Mouse (Mus musculus) hematopoietic multipotent progenitor cell, adult 10-12 weeks (in vitro differentiated cells): ENCODE data around the gene H2-Ob. TPM values are rescaled to one million over a fixed set of nuclear protein-coding genes. Genes with fewer than 3 reads are reported as not detected.

Experiments used
- polyA plus RNA-seq: library from polyadenylated mRNA; stranded (reverse); fragments of >175 nt; gene quantifications from 2 replicates; pipeline ENCODE4 v1.2.3, GENCODE M21; 2012; ENCODE audit warnings: low replicate concordance

H2-Ob gene
- 44.0 and 80.9 TPM in 2 replicates for polyA plus RNA-seq

DNA sequence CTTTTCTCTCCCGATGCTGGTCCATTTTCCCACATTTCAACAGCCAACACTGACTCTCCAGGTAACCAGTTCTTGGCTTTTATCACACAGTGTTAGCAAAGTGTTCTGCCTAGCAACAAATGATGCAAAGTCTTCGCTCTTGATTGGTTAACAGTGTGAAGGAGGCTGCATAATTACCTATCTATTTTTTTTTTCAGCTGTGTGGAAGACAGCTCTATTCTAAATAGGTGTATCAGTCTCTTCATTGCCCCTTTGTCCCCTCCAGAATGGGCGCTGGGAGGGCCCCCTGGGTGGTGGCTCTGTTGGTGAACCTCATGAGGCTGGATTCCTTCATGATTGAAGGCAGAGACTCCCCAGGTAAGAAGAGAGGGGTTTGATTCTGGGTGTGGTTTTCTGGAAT lies at the start of gene H2-Ob:
TSS of gene H2-Ob (plus strand) at position 198 of the 400 bp plus-strand sequence.

DNA sequence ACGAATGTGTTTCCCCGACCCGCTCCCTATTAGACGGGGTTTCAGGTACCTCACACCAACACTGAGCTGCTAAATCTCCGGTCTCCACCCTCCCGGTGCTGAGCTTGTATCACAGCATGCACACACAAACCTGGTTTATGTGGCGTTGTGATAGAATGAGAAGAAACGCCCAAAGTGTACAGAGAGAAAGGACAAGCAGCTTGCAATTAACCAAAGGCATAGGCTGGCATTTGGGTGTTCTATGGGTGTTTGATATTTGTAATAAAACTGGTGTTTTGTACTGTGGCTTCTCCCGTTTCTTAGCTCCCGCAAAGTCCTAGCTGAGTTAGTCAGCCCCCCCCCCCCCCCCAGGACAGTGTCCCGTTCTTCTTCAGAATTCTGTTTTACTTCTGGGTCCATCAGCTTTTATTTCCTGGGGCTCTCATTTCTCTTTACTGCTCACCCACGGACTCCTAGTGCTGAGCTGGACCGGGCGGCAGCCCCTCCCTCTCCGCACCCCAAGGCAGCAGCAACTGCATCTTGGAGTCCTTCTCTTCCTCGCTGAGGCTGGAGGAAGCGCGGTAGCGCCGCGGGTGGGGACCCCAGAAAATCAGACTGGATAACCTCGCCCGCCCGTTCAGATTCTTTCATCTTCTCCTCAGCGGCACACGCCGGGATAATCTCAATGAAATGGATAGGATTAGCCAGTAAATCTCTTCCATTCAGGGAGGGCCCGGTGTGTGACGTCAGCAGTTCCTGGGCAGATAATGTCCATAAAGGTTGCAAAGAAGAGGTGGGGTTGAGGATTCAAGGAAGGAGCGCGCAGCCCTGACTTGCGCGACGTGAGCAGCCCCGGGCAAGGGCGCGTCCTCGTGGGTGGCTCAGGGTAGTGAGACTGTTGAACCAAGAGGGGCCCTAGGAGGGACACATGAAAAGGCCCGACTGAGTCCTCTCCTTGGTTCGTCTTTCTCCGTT lies 41.5 kb upstream of the H2-Ob start, which contains the start of gene Psmb8:
TSS of gene Psmb8 (plus strand) at position 781 of the 954 bp plus-strand sequence.

DNA sequence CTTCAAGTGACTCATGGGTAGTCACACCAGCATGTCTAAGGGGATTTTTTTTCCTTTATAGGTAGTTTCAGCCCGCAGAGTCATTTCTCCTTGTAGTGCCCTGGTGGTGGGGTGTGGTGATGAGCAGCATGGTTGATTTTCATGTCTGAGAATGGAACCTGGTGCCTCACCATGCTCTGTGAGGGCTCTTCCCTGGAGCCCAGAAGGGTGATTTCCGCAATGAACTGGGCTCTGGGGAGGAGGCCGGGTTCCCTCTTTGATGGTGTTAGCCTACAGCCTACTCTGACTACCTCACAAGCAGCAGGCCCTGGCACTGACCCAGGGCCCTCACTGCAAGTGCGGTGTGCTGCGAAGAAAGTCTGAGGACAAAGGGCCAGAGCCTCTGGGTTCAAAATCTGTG lies 35.3 kb upstream of the H2-Ob start, which contains the start of gene Tap2:
TSS of gene Tap2 (plus strand) at position 84 of the 400 bp plus-strand sequence.

GRCm38 (mm10) chr17:34257594-34258375 lies 19.1 kb downstream of the H2-Ob start, which contains the start of gene H2-Ab1:
Gene H2-Ab1, plus strand, starts transcription at chr17:34257689.

DNA sequence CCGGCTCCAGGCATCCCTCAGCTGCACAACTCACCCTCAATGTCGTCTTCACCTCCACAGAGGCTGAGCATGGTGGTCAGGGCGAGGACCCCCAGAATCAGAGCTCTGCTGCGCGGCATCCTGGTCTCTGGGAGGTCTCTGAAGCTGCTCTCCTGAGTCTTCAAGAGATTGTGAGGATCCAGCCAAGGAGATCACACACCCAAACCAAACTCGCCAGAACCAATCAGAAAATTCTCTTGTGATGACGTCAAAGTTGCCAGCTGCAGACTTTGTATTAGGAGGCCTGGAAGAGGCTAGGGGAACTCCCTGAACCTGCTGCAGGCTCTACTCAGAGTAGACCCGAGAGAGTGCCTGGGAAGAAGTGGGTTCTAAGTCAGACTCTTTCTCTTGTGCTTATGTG lies 48.9 kb downstream of the H2-Ob start, which contains the start of gene H2-Aa:
TSS of gene H2-Aa (minus strand) at position 176 of the 400 bp plus-strand sequence.

Other genes with a start within 250 kb of the H2-Ob start
- 1,004 and 3,373 TPM in 2 replicates for gene H2-K1, start 238.6 kb upstream of the H2-Ob start, polyA plus RNA-seq
- gene Ring1, start 214.2 kb upstream of the H2-Ob start, polyA plus RNA-seq, result 49.6 and 111 TPM in 2 replicates
- 67.5 and 266 TPM in 2 replicates for gene H2-Ke6, start 210.8 kb upstream of the H2-Ob start, polyA plus RNA-seq
- gene Slc39a7, start 207.2 kb upstream of the H2-Ob start, polyA plus RNA-seq, result 46.1 and 74.3 TPM in 2 replicates
- gene Rxrb, start 207.1 kb upstream of the H2-Ob start, polyA plus RNA-seq, result 155 and 353 TPM in 2 replicates
- 14.4 and 54.0 TPM in 2 replicates for gene Col11a2, start 199.5 kb upstream of the H2-Ob start, polyA plus RNA-seq
- 55.1 and 259 TPM in 2 replicates for gene H2-Oa, start 146.6 kb upstream of the H2-Ob start, polyA plus RNA-seq
- gene H2-DMa, start 119.4 kb upstream of the H2-Ob start, polyA plus RNA-seq, result 140 and 479 TPM in 2 replicates
- gene Brd2, start 116.3 kb upstream of the H2-Ob start, polyA plus RNA-seq, result 377 and 424 TPM in 2 replicates
- gene H2-DMb2, start 95.6 kb upstream of the H2-Ob start, polyA plus RNA-seq, result 454 and 462 TPM in 2 replicates
- 22.9 and 41.1 TPM in 2 replicates for gene H2-DMb1, start 85.8 kb upstream of the H2-Ob start, polyA plus RNA-seq
- 74.5 and 112 TPM in 2 replicates for gene Tap1, start 51.4 kb upstream of the H2-Ob start, polyA plus RNA-seq
- gene Psmb9, start 51.1 kb upstream of the H2-Ob start, polyA plus RNA-seq, result 85.6 and 98.9 TPM in 2 replicates
- 348 and 445 TPM in 2 replicates for gene Psmb8, start 41.2 kb upstream of the H2-Ob start, polyA plus RNA-seq
- 148 and 211 TPM in 2 replicates for gene Tap2, start 35.4 kb upstream of the H2-Ob start, polyA plus RNA-seq
- 1,724 and 6,143 TPM in 2 replicates for gene H2-Ab1, start 18.8 kb downstream of the H2-Ob start, polyA plus RNA-seq
- 100 and 954 TPM in 2 replicates for gene H2-Aa, start 48.9 kb downstream of the H2-Ob start, polyA plus RNA-seq
- gene H2-Eb1, start 67.0 kb downstream of the H2-Ob start, polyA plus RNA-seq, result 222 and 457 TPM in 2 replicates
- gene H2-Eb2, start 86.8 kb downstream of the H2-Ob start, polyA plus RNA-seq, result 0.24 and 0.89 TPM in 2 replicates
- 1.8 and 2.0 TPM in 2 replicates for gene Btnl2, start 115.9 kb downstream of the H2-Ob start, polyA plus RNA-seq
- not detected in 2 replicates for gene Btnl1, start 138.2 kb downstream of the H2-Ob start, polyA plus RNA-seq
- gene BC051142, start 159.9 kb downstream of the H2-Ob start, polyA plus RNA-seq, result 0.70 and 1.7 TPM in 2 replicates
- gene Btnl4, start 238.4 kb downstream of the H2-Ob start, polyA plus RNA-seq, result 0.16 and 0.49 TPM in 2 replicates